In genomic region chr17:29269349-29269706, GRCm38 (mm10) we compare ENCODE assay signal across 8 mouse cellular contexts. TPM values are rescaled to one million over a fixed set of nuclear protein-coding genes. Genes with fewer than 3 reads are reported as not detected.
DNase-seq lines count a peak whose midpoint lies in the region; ATAC-seq and TF ChIP-seq lines count a peak whose summit lies in the region.

No protein-coding gene starts in this region.

- no peak for TF ChIP-seq CTCF in ES-Bruce4 (IDR thresholded peaks at IDR 0.05; ENCODE audit: low read depth, low read length)

- no peak for ATAC-seq in heart, embryonic 14.5 days (ENCODE audit: insufficient number of reproducible peaks, insufficient read depth, low FRiP score, low read depth)
- ATAC-seq in forebrain, embryonic 14.5 days, result no peak
- no peak for ATAC-seq in liver, embryonic 16.5 days (ENCODE audit: low read depth)

- H3K27ac ChIP-seq in heart, embryonic 14.5 days (replicated peaks in 1 of 2; ENCODE audit: control insufficient read depth in 1 of 2, insufficient read depth in 1 of 2, low read depth in 2 of 2, low read length in 2 of 2), result peak overlapping the region; percentile 74 to 87
- no peak overlapping the region for H3K27ac ChIP-seq in ES-Bruce4 (ENCODE audit: insufficient read depth, low read length)
- H3K27ac ChIP-seq in forebrain, embryonic 14.5 days (ENCODE audit: low read depth, low read length), result peak overlapping the region; percentile 85
- peak overlapping the region; percentile 93 for H3K27ac ChIP-seq in liver, embryonic 16.5 days (ENCODE audit: low read length)

- H3K4me3 ChIP-seq in heart, embryonic 14.5 days (ENCODE audit: control insufficient read depth in 1 of 2, insufficient read depth in 1 of 2, low read depth in 1 of 2, low read length in 2 of 2), result peak overlapping the region; percentile 52 to 74
- peak overlapping the region; percentile 74 for H3K4me3 ChIP-seq in ES-Bruce4 (ENCODE audit: low read depth, low read length)
- H3K4me3 ChIP-seq in forebrain, embryonic 14.5 days (ENCODE audit: low read depth, low read length), result peak overlapping the region; percentile 89
- H3K4me3 ChIP-seq in liver, embryonic 16.5 days (ENCODE audit: low read depth, low read length), result peak overlapping the region; percentile 78

- H3K9ac ChIP-seq in heart, embryonic 14.5 days (ENCODE audit: low read length), result peak overlapping the region; percentile 79
- H3K9ac ChIP-seq in ES-Bruce4 (ENCODE audit: low read depth, poor library complexity, severe bottlenecking), result peak overlapping the region; percentile 81
- peak overlapping the region; percentile 92 for H3K9ac ChIP-seq in forebrain, embryonic 14.5 days (ENCODE audit: low read length)
- peak overlapping the region; percentile 93 for H3K9ac ChIP-seq in liver, embryonic 16.5 days (ENCODE audit: low read depth, low read length)

- WGBS in heart, embryonic 14.5 days, result 14% methylated on average over 10 of the region's 10 CpGs
- WGBS in forebrain, embryonic 14.5 days, result 19% methylated on average over 10 of the region's 10 CpGs
- 10% methylated on average over 10 of the region's 10 CpGs for WGBS in liver, embryonic 16.5 days (ENCODE audit: insufficient replicate concordance)

- no peaks in the 10 kb centered on the region for H3K36me3 ChIP-seq in heart, embryonic 14.5 days (ENCODE audit: control insufficient read depth, insufficient read depth, low read length)
- H3K36me3 ChIP-seq in ES-Bruce4 (ENCODE audit: control insufficient read depth, insufficient read depth, low read length, poor library complexity, severe bottlenecking), result no peaks in the 10 kb centered on the region
- no peaks in the 10 kb centered on the region for H3K36me3 ChIP-seq in forebrain, embryonic 14.5 days (ENCODE audit: control insufficient read depth, insufficient read depth, low read length)
- no peaks in the 10 kb centered on the region for H3K36me3 ChIP-seq in liver, embryonic 16.5 days (ENCODE audit: control insufficient read depth, insufficient read depth)

- no peaks in the 10 kb centered on the region for H3K27me3 ChIP-seq in heart, embryonic 14.5 days (ENCODE audit: control insufficient read depth, insufficient read depth, low read length)
- no peaks in the 10 kb centered on the region for H3K27me3 ChIP-seq in ES-Bruce4 (ENCODE audit: control insufficient read depth, insufficient read depth, low read length, poor library complexity, severe bottlenecking)
- no peaks in the 10 kb centered on the region for H3K27me3 ChIP-seq in forebrain, embryonic 14.5 days (replicated peaks; ENCODE audit: control insufficient read depth, insufficient read depth, low read length)
- H3K27me3 ChIP-seq in liver, embryonic 16.5 days (ENCODE audit: control insufficient read depth, insufficient read depth, low read depth, low read length), result no peaks in the 10 kb centered on the region

- no peaks in the 10 kb centered on the region for H3K9me3 ChIP-seq in heart, embryonic 14.5 days (ENCODE audit: control insufficient read depth, low read length)
- H3K9me3 ChIP-seq in ES-Bruce4 (replicated peaks; ENCODE audit: control insufficient read depth, insufficient read depth, low read length, poor library complexity, severe bottlenecking), result no peaks in the 10 kb centered on the region
- no peaks in the 10 kb centered on the region for H3K9me3 ChIP-seq in forebrain, embryonic 14.5 days (replicated peaks; ENCODE audit: control insufficient read depth, low read length)
- H3K9me3 ChIP-seq in liver, embryonic 16.5 days (replicated peaks; ENCODE audit: control insufficient read depth, low read length), result no peaks in the 10 kb centered on the region

- H3K4me2 ChIP-seq in heart, embryonic 14.5 days (ENCODE audit: low read length), result peak overlapping the region; percentile 78
- peak overlapping the region; percentile 80 for H3K4me2 ChIP-seq in forebrain, embryonic 14.5 days (ENCODE audit: low read length)
- H3K4me2 ChIP-seq in liver, embryonic 16.5 days (ENCODE audit: low read depth, low read length), result peak overlapping the region; percentile 82

- intact Hi-C loops in heart, postnatal 14 days (cut with DNase I), result loop anchor here (5.0 kb wide), 1 partner anchor 243 kb away; no protein-coding TSS in a partner anchor
- intact Hi-C loops in gastrocnemius, postnatal 36 days (cut with DNase I), result loop anchor here (5.0 kb wide), 1 partner anchor 58 kb away; no protein-coding TSS in a partner anchor

- no peak for TF ChIP-seq POLR2A in ES-Bruce4 (IDR thresholded peaks at IDR 0.05; ENCODE audit: insufficient read depth, low read length)

- peaks cover 7 to 25% of the 10 kb centered on the region in 2 experiments for H3K4me1 ChIP-seq in heart, embryonic 14.5 days (ENCODE audit: control insufficient read depth in 2 of 2, insufficient read depth in 2 of 2, low read length in 2 of 2)
- H3K4me1 ChIP-seq in ES-Bruce4 (ENCODE audit: control insufficient read depth, insufficient read depth, low read length), result no peaks in the 10 kb centered on the region
- H3K4me1 ChIP-seq in forebrain, embryonic 14.5 days (ENCODE audit: control insufficient read depth, insufficient read depth, low read length), result peaks cover 16% of the 10 kb centered on the region
- peaks cover 33% of the 10 kb centered on the region for H3K4me1 ChIP-seq in liver, embryonic 16.5 days (ENCODE audit: control insufficient read depth, low read depth, low read length)

- TF ChIP-seq EP300 in ES-Bruce4 (IDR thresholded peaks at IDR 0.05; ENCODE audit: insufficient read depth, low read depth, low read length), result no peak

- DNase-seq in heart, postnatal 14 days, result no peak
- peak; percentile 18 for DNase-seq in forebrain, embryonic 14.5 days (ENCODE audit: low spot score)
- DNase-seq in urinary bladder, postnatal 10 days (ENCODE audit: low spot score), result no peak
- no peak for DNase-seq in gastrocnemius, postnatal 36 days
- DNase-seq in urinary bladder, postnatal 4 days (ENCODE audit: low spot score in 2 of 2), result no peak

RNA-seq across cellular contexts. Expression of gene BC004004, which starts 0.7 kb away (rescaled TPM):
- polyA plus RNA-seq in heart, embryonic 14.5 days (2014; fragmentation: Nextera tagmentation; extraction: Ambion mirVana), result 106 and 112 TPM in 2 replicates
- total RNA-seq in heart, postnatal 14 days (2021), result 100 to 1,000 TPM; 189 to 195 TPM
- 39.5 and 54.0 TPM in 2 replicates for polyA plus RNA-seq in ES-Bruce4 (2011; ENCODE audit: insufficient read depth, insufficient read length, low read depth, missing spikeins)
- polyA plus RNA-seq in forebrain, embryonic 14.5 days (2014; fragmentation: Nextera tagmentation; extraction: Ambion mirVana), result 116 and 123 TPM in 2 replicates
- polyA plus RNA-seq in liver, embryonic 16.5 days (2015; fragmentation: Nextera tagmentation; extraction: Ambion mirVana), result 82.1 and 90.5 TPM in 2 replicates
- 100 to 1,000 TPM; 104 to 106 TPM for total RNA-seq in gastrocnemius, postnatal 36 days (2021)

RNA-seq across cellular contexts. Expression of gene Ppil1, which starts 5.3 kb away (rescaled TPM):
- polyA plus RNA-seq in heart, embryonic 14.5 days (2014; fragmentation: Nextera tagmentation; extraction: Ambion mirVana), result 98.2 and 106 TPM in 2 replicates
- 10 to 100 TPM; 28.8 to 33.5 TPM for total RNA-seq in heart, postnatal 14 days (2021)
- 92.7 and 101 TPM in 2 replicates for polyA plus RNA-seq in ES-Bruce4 (2011; ENCODE audit: insufficient read depth, insufficient read length, low read depth, missing spikeins)
- 123 and 131 TPM in 2 replicates for polyA plus RNA-seq in forebrain, embryonic 14.5 days (2014; fragmentation: Nextera tagmentation; extraction: Ambion mirVana)
- 70.1 and 76.8 TPM in 2 replicates for polyA plus RNA-seq in liver, embryonic 16.5 days (2015; fragmentation: Nextera tagmentation; extraction: Ambion mirVana)
- 1 to 10 TPM; 5.9 to 6.0 TPM for total RNA-seq in gastrocnemius, postnatal 36 days (2021)

RNA-seq across cellular contexts. Expression of gene Cpne5, which starts 31.4 kb away (rescaled TPM):
- polyA plus RNA-seq in heart, embryonic 14.5 days (2014; fragmentation: Nextera tagmentation; extraction: Ambion mirVana), result 21.4 and 28.8 TPM in 2 replicates
- total RNA-seq in heart, postnatal 14 days (2021), result 1 to 10 TPM; 2.3 to 3.9 TPM
- 1.8 and 4.4 TPM in 2 replicates for polyA plus RNA-seq in ES-Bruce4 (2011; ENCODE audit: insufficient read depth, insufficient read length, low read depth, missing spikeins)
- 17.2 and 17.4 TPM in 2 replicates for polyA plus RNA-seq in forebrain, embryonic 14.5 days (2014; fragmentation: Nextera tagmentation; extraction: Ambion mirVana)
- 0.09 and 0.24 TPM in 2 replicates for polyA plus RNA-seq in liver, embryonic 16.5 days (2015; fragmentation: Nextera tagmentation; extraction: Ambion mirVana)
- total RNA-seq in gastrocnemius, postnatal 36 days (2021), result not detected

RNA-seq across cellular contexts. Expression of gene Pi16, which starts 48.2 kb away (rescaled TPM):
- 0.77 and 1.1 TPM in 2 replicates for polyA plus RNA-seq in heart, embryonic 14.5 days (2014; fragmentation: Nextera tagmentation; extraction: Ambion mirVana)
- 10 to 100 TPM; 34.3 to 47.8 TPM for total RNA-seq in heart, postnatal 14 days (2021)
- 0.39 TPM in 1 of 2 replicates, not detected in the other for polyA plus RNA-seq in ES-Bruce4 (2011; ENCODE audit: insufficient read depth, insufficient read length, low read depth, missing spikeins)
- 1.2 TPM in 2 replicates for polyA plus RNA-seq in forebrain, embryonic 14.5 days (2014; fragmentation: Nextera tagmentation; extraction: Ambion mirVana)
- 2.0 and 2.6 TPM in 2 replicates for polyA plus RNA-seq in liver, embryonic 16.5 days (2015; fragmentation: Nextera tagmentation; extraction: Ambion mirVana)
- 10 to 100 TPM; 16.1 to 29.8 TPM for total RNA-seq in gastrocnemius, postnatal 36 days (2021)
